Mouse (Mus musculus) liver, embryonic 11.5 days (tissue): ENCODE measurements around the gene Kdm2b. TPM values are rescaled to one million over a fixed set of nuclear protein-coding genes. Genes with fewer than 3 reads are reported as not detected.
A peak's percentile ranks its signal among the peaks of the same experiment; 100 is the strongest.

ENCODE experiments used
- ATAC-seq: fragments of 200-750 bp; cut with Nextera tagmentation; replicated peaks from 2 replicates; pipeline ENCODE4 v1.8.0; 2017; ENCODE audit warnings: moderate number of reproducible peaks, mild to moderate bottlenecking, moderate TSS enrichment, moderate library complexity; ENCODE audit not compliant: low FRiP score
- DNase-seq: peaks from one replicate; pipeline ENCODE4 v3.0.0-alpha.2; 2017; ENCODE audit warnings: low spot score
- H3K27ac ChIP-seq: fragments of 300-500 bp; sonication (generic); 2 replicates; pipeline ENCODE4 v1.5.1; 2014; ENCODE audit warnings: mild to moderate bottlenecking, low read depth, low read length, control low read depth
- H3K27me3 ChIP-seq: fragments of 300-500 bp; sonication (generic); replicated peaks from 2 replicates; pipeline ENCODE4 v1.6.1; 2014; ENCODE audit warnings: low read length, mixed read lengths; ENCODE audit not compliant: control insufficient read depth, insufficient read depth
- H3K36me3 ChIP-seq: fragments of 300-500 bp; sonication (generic); 2 replicates; pipeline ENCODE4 v1.6.1; 2014; ENCODE audit warnings: mild to moderate bottlenecking, low read length, moderate library complexity, mixed read lengths; ENCODE audit not compliant: control insufficient read depth, insufficient read depth
- H3K4me1 ChIP-seq: fragments of 300-500 bp; sonication (generic); replicated peaks from 2 replicates; pipeline ENCODE4 v1.6.1; 2014; ENCODE audit warnings: low read length, mixed read lengths; ENCODE audit not compliant: control insufficient read depth, insufficient read depth
- H3K4me2 ChIP-seq: fragments of 300-500 bp; sonication (generic); 2 replicates; pipeline ENCODE4 v1.6.1; 2014; ENCODE audit warnings: mild to moderate bottlenecking, control low read depth, moderate library complexity
- H3K4me3 ChIP-seq: fragments of 300-500 bp; sonication (generic); 2 replicates; pipeline ENCODE4 v1.5.1; 2014; ENCODE audit warnings: low read depth, low read length, control low read depth
- H3K9ac ChIP-seq: fragments of 300-500 bp; sonication (generic); 2 replicates; pipeline ENCODE4 v1.6.1; 2014; ENCODE audit warnings: low read depth, low read length, control low read depth
- H3K9me3 ChIP-seq: fragments of 300-500 bp; sonication (generic); 2 replicates; pipeline ENCODE4 v1.6.1; 2016; ENCODE audit warnings: low read length, inconsistent platforms, mixed read lengths; ENCODE audit not compliant: control insufficient read depth
- WGBS: fragments of 180-500 bp; shearing (Covaris S2); extraction: QIAGEN DNeasy Blood & Tissue Kit; methylation state at CpG from one replicate; pipeline ENCODE4 v1.1.7; 2014; 5-methylcytosine and 5-hydroxymethylcytosine counted together
- polyA plus RNA-seq: library from polyadenylated mRNA; unstranded; fragments of >200 nt; fragmentation: Nextera tagmentation; extraction: Ambion mirVana; gene quantifications from 2 replicates; pipeline ENCODE4 v1.2.1, GENCODE M21; 2014

Gene Kdm2b
- polyA plus RNA-seq, 1 experiment from 2014 or later = 46.8 TPM

GRCm38 (mm10) chr5:123027436-123027835, 37.8 kb upstream of the Kdm2b start:
- 59% methylated on average over 6 of the region's 6 CpGs for WGBS
- H3K27ac ChIP-seq = no peak overlapping the region
- H3K4me3 ChIP-seq = no peak overlapping the region
- no peak overlapping the region for H3K4me2 ChIP-seq
- ATAC-seq (0 out of 2 replicates have a peak, but pooled peaks have one; percentile 20), DNase-seq (no peak)
- H3K9ac ChIP-seq = no peak overlapping the region
- peaks cover 4% of the 10 kb centered on the region for H3K4me1 ChIP-seq
- no peaks in the 10 kb centered on the region for H3K27me3 ChIP-seq
- peaks cover 5% of the 10 kb centered on the region; the same call in 1 of the 2 replicates for H3K36me3 ChIP-seq
- no peaks in the 10 kb centered on the region for H3K9me3 ChIP-seq

- H3K36me3 ChIP-seq = peaks cover 5% of the 10 kb centered on the region; the same call in 1 of the 2 replicates
- DNase-seq = no peak
- no peaks in the 10 kb centered on the region for H3K27me3 ChIP-seq
- no peak overlapping the region for H3K9ac ChIP-seq
- H3K27ac ChIP-seq = no peak overlapping the region
- peaks cover 4% of the 10 kb centered on the region for H3K4me1 ChIP-seq
- 73% methylated on average over 6 of the region's 6 CpGs for WGBS
- H3K9me3 ChIP-seq = no peaks in the 10 kb centered on the region
- no peak overlapping the region for H3K4me3 ChIP-seq
- ATAC-seq = no peak
- H3K4me2 ChIP-seq = no peak overlapping the region
Observed at GRCm38 (mm10) chr5:123026414-123026813, 36.8 kb upstream of the Kdm2b start.

- Histone ChIP-seq H3K9ac (no peak overlapping the region), H3K4me1 (peaks cover 6% of the 10 kb centered on the region), H3K9me3 (no peaks in the 10 kb centered on the region), H3K36me3 (peaks cover 5% of the 10 kb centered on the region; the same call in 1 of the 2 replicates), H3K4me2 (no peak overlapping the region; the same call in 1 of the 2 replicates), H3K27me3 (no peaks in the 10 kb centered on the region), H3K27ac (no peak overlapping the region; the same call in 1 of the 2 replicates), H3K4me3 (no peak overlapping the region)
- ATAC-seq (no peak), DNase-seq (no peak)
- 48% methylated on average over 9 of the region's 9 CpGs for WGBS
Observed at GRCm38 (mm10) chr5:123024965-123025573, 35.4 kb upstream of the Kdm2b start.

- no peak for ATAC-seq
- no peak overlapping the region for H3K27ac ChIP-seq
- 77% methylated on average over 6 of the region's 6 CpGs for WGBS
Observed at GRCm38 (mm10) chr5:123024312-123024711, 34.7 kb upstream of the Kdm2b start.

DNA sequence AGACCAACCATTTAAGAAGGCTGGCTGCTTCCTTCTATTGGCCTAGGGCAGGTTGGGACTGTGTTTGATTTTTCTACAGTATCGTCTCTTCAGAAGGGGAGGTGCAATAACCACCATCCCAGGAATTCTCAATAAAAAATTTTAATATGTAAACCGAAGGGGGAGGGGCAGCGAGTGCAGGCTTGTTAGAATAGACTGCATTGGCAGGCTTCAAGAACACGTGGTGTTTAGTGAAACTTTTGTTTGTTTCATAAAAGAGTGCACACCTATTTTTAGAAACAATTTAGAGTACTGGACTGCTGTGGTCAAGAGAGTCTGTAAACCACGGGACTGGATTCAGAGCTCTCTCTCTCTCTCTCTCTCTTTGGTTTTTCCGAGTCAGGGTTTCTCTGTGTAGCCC, 33.4 kb upstream of the Kdm2b start:
- H3K27ac ChIP-seq = no peak overlapping the region
- 67% methylated on average over 6 of the region's 6 CpGs for WGBS
- H3K9me3 ChIP-seq = no peaks in the 10 kb centered on the region
- no peaks in the 10 kb centered on the region for H3K36me3 ChIP-seq
- DNase-seq = no peak
- no peak overlapping the region for H3K4me3 ChIP-seq
- no peak overlapping the region for H3K9ac ChIP-seq
- no peak for ATAC-seq
- H3K4me1 ChIP-seq = peaks cover 23% of the 10 kb centered on the region
- H3K4me2 ChIP-seq = no peak overlapping the region
- H3K27me3 ChIP-seq = no peaks in the 10 kb centered on the region

More at GRCm38 (mm10) chr5:123024312-123024711, 34.7 kb upstream of the Kdm2b start:
- no peak overlapping the region for H3K4me2 ChIP-seq
- H3K4me1 ChIP-seq = peaks cover 13% of the 10 kb centered on the region
- no peak overlapping the region for H3K9ac ChIP-seq
- H3K27me3 ChIP-seq = no peaks in the 10 kb centered on the region
- peaks cover 3% of the 10 kb centered on the region; the same call in 1 of the 2 replicates for H3K36me3 ChIP-seq
- H3K4me3 ChIP-seq = no peak overlapping the region
- DNase-seq = no peak
- H3K9me3 ChIP-seq = no peaks in the 10 kb centered on the region

- Histone ChIP-seq H3K4me3 (no peak overlapping the region), H3K27me3 (no peaks in the 10 kb centered on the region), H3K27ac (no peak overlapping the region), H3K36me3 (no peaks in the 10 kb centered on the region), H3K9ac (no peak overlapping the region), H3K4me1 (peaks cover 24% of the 10 kb centered on the region), H3K9me3 (no peaks in the 10 kb centered on the region), H3K4me2 (no peak overlapping the region)
- WGBS = 71% methylated on average over 7 of the region's 7 CpGs
- DNase-seq (no peak), ATAC-seq (no peak)
Observed at GRCm38 (mm10) chr5:123021438-123021837, 31.8 kb upstream of the Kdm2b start.

DNA sequence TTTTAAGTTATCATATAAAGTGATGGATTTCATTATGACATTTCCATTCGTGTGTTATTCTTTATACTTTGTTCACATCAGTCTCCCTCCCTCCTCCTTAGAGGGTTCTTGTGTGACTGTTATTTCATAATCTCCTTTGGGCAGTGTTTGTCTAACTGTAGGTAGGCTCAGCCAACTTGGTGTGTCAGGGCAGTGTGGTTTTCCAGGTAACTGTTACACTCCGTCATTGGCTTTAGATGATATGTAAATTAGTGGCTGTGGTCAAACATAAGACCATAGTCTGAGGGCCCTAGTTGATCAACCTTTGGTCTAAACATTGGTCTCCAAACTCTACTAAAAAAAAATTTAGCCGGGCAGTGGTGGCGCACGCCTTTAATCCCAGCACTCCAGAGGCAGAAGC, 30.8 kb upstream of the Kdm2b start:
- WGBS = 82% methylated on average over 5 of the region's 5 CpGs
- DNase-seq = no peak
- Histone ChIP-seq H3K4me2 (no peak overlapping the region), H3K27me3 (no peaks in the 10 kb centered on the region), H3K9ac (no peak overlapping the region), H3K4me3 (no peak overlapping the region), H3K4me1 (peaks cover 31% of the 10 kb centered on the region), H3K9me3 (no peaks in the 10 kb centered on the region), H3K36me3 (no peaks in the 10 kb centered on the region), H3K27ac (no peak overlapping the region)
- ATAC-seq = no peak

- H3K9ac ChIP-seq = peak overlapping the region; percentile 22; the same call in 1 of the 2 replicates
- no peaks in the 10 kb centered on the region for H3K27me3 ChIP-seq
- H3K4me2 ChIP-seq = peak overlapping the region; percentile 23
- no peaks in the 10 kb centered on the region for H3K9me3 ChIP-seq
- peak overlapping the region; percentile 62; the same call in 1 of the 2 replicates for H3K27ac ChIP-seq
- no peak overlapping the region for H3K4me3 ChIP-seq
- H3K36me3 ChIP-seq = no peaks in the 10 kb centered on the region
- no peak for ATAC-seq
- WGBS = 45% methylated on average over 10 of the region's 10 CpGs
- H3K4me1 ChIP-seq = peaks cover 32% of the 10 kb centered on the region
- no peak for DNase-seq
Observed at GRCm38 (mm10) chr5:123019336-123020016, 29.9 kb upstream of the Kdm2b start.
